Mouse (Mus musculus) induced T-regulatory cell, adult 2 months (primary cell): ENCODE results near the gene Olfr114.

Experiments
- DNase-seq: peaks from one replicate; pipeline ENCODE4 v3.0.0-alpha.2; 2012; ENCODE audit warnings: low read depth

Olfr114 gene

DNA sequence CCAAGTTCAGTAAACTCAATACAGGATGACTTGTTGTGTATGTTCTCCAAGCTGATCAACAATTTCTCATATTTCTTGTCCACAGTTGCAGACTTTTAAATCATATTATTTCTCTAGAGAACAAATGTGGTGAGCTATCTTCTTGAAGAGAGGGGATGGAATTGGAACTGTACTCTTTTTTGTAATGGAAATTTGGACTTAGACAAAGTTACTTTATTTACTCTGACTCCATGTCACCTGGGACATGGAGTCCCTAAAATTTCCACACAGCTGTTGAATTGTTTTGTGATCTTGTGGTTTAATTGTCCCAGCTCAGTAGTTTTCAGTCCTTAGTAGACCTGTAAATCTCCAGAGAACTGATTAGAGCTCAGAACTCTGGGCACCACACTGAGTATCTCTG lies at the start of gene Olfr114:
Gene Olfr114 (minus strand): TSS at position 101 of the 400 bp plus-strand sequence.
- no peak for DNase-seq

DNA sequence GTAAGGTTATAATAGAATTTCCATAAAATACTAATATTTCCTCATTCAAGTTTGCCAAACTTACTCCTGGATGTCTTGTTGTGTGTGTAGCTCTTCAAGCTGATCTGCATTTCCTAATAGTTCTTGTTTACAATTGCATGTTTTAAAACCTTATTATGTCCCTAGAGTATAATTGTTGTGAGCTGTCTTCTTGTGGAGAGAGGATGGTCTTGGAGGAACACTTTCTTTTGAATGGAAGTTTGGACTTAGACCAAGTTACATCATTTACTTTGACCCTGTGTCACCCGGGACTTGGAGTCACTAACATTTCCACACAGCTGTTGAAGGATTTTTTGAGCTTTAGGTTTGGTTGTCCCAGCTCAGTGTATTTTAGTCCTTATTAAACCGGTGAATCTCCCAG lies 34.5 kb upstream of the Olfr114 start, which contains the start of the genes Olfr115 and Olfr116:
Gene Olfr115 (minus strand): TSS at position 101 of the 400 bp plus-strand sequence.
Gene Olfr116 (minus strand): TSS at position 191 of the 400 bp plus-strand sequence.
- no peak for DNase-seq

DNA sequence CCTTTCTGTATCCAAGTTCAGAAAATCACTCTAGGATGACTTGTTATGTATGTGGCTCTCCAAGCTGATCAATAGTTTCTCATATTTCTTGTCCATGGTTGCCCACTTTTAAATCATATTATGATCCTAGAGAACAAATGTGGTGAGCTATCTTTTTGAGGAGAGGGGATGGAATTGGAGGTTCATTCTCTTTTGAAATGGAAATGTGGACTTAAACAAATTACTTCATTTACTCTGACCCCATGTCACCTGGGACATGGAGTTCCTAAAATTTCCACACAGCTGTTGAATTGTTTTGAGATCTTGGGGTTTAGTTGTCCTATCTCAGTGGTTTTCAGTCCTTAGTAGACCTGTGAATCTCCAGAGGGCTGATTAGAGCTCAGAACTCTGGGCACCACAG lies 15.0 kb downstream of the Olfr114 start, which contains the start of gene Olfr113:
Gene Olfr113 (minus strand): TSS at position 101 of the 400 bp plus-strand sequence.
- DNase-seq: no peak

DNA sequence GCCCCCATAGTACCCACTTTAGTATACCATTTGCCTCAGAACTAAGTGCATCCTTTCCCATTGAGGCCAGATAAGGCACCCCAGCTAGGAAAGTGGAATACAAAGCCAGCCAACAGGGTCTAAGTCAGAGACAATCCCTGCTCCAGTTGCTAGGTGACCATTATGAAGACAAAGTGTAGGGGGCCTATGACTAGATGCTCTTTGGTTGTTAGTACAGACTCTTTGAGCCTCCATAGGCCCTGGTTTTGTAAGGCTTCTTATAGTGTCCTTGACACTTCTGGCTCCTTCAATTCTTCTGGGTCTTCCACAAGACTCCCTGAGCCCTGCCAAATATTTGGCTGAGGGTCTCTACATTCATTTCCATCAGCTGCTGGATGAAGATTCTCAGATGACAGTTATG lies 23.2 kb downstream of the Olfr114 start, which contains the start of gene Olfr112:
Gene Olfr112 (minus strand): TSS at position 101 of the 400 bp plus-strand sequence.
- no peak for DNase-seq

DNA sequence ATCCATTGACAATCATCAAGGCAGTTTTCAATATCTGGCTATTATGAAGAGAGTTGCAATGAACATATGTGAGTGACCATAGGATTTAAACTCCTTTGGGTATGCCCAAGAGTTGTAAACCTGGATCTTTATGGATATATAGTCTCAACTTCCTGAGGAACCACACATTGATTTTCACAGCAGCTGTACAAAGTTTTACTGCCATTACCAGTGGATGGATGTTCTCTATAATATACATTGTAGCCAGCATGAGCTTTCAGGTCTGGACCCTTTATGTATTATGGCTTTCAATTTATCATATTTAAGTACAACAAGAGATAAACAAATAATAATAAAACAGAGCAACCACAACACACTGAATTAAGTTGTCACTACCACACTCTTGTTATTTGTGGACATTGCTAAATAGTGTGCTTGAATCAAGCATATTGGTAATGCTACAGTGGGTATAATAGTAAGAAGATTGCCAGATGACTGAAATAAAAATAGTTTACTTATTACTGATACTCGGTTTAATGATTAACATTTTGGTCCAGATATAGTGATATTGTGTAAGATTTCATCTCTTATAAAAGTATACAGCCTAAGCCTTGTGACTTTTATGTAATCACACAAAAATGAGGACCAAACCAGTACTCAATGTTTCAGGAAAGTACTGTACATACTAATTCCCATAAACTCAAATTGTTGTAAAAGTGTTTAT lies 33.5 kb downstream of the Olfr114 start:
- no peak for DNase-seq

DNA sequence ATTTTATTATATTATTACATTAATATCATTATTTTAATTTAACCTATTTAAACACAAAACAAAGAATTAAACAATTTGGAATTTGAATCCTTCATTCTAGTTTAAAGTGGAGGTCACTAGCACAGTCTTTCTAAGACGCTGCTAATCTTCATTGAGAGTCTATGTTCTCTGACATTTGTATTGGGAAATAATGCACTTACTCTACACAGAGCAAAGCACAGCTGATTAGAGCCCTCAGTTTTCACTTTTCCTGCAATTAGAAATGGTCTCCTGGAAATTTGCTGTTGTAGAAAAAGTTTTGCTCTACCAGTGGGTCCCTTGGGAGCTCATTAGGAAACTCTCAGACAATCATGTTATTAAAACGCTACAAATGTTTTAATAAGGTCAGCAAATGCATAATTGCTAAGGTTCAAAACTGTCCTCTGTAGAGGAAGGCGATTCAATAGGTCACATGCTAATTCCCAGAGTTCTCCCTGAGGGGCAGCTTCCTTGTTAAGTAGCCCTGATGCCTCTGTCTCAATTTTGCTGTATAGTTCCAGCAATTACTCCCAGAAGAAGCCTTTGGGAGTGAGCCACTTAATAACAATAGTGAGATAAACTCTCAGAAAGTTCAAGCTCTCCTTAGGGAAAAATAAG lies 48.6 kb downstream of the Olfr114 start:
- DNase-seq: no peak

DNA sequence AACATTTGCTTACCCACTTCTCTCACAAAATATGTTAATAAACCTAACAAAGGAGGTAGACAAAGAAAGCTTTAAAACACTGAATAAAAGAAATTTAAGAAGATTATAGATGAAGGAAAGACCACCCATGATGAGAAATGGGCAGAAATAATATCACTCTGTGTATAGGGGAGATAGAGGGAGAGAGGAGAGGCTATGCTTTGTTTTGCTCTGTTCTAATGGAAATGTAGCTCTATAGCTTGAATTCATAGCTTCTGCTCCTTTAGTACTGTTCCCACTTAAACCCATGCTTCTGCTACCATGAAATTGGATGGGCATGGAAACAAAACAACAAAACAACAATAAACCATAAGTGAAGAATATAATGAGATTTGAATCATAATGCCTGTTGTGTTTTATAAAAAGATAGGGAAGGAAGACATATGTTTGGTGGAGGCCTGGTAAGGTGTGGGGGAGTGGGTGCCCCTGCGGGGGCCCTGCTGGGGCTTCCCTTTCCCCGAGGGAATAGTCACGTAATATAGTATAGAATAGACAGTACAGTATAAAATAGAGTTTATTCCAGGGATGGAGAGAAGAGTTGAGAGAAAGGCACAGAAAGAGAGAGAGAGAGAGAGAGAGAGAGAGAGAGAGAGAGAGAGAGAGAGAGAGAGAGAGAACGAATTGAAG lies 51.0 kb downstream of the Olfr114 start:
- DNase-seq: no peak
